In the genomic region with DNA sequence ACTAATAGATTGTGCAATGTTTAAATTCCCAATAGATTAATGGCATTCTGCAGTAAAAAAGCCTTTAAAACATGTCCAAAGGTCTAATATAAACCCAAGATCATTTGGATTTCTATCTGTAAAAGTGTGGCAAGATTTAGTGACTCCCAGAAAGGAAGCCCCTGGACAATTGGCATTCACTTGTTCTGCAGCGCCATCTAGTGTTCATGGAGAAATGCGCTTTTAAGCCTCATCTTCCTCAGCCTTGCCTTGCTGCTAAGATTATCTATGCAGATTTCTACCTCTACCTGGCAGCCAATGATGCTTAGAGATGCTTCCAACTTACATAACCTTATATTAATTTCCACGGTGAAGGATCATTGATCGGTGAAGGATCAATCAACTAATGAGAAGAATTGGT, we compare ENCODE assay signal across 9 mouse cellular contexts.
A peak's percentile ranks its signal among the peaks of the same experiment; 100 is the strongest.
DNase-seq lines count a peak whose midpoint lies in the region; ATAC-seq lines count a peak whose summit lies in the region.
"Had no signal": no experiment of that assay in that cellular context is flagged by ENCODE, and none has a peak within 500 bp of the region (broad histone marks: within the 10 kb centered on the region; RNA-seq: fewer than 3 reads in every experiment).

No protein-coding gene starts in this region.

- H3K27ac ChIP-seq in kidney, embryonic 14.5 days (ENCODE audit: low read depth, low read length), result no peak overlapping the region
- no peak overlapping the region for H3K27ac ChIP-seq in midbrain, embryonic 12.5 days (replicated peaks)
- H3K27ac ChIP-seq: macrophage had no signal

- no peak overlapping the region for H3K4me2 ChIP-seq in kidney, embryonic 14.5 days (replicated peaks; ENCODE audit: low read depth, low read length)
- H3K4me2 ChIP-seq in midbrain, embryonic 12.5 days (replicated peaks), result peak overlapping the region; percentile 35; the same call in 1 of the 2 replicates

- no peaks in the 10 kb centered on the region for H3K36me3 ChIP-seq in kidney, embryonic 14.5 days (ENCODE audit: control insufficient read depth, insufficient read depth, low read length)
- H3K36me3 ChIP-seq in midbrain, embryonic 12.5 days, result no peaks in the 10 kb centered on the region
- no peaks in the 10 kb centered on the region for H3K36me3 ChIP-seq in splenic B cell, adult 2 months (ENCODE audit: control insufficient read depth, insufficient read depth, low read length, poor library complexity, severe bottlenecking)

- no peak overlapping the region for H3K4me3 ChIP-seq in kidney, embryonic 14.5 days (ENCODE audit: low read length)
- no peak overlapping the region for H3K4me3 ChIP-seq in midbrain, embryonic 12.5 days

- intact Hi-C loops in heart, postnatal 10 days (cut with DNase I), result loop anchor here (2.0 to 10.0 kb wide), 5 partner anchors 193 to 820 kb away; a partner anchor contains a TSS

- H3K9me3 ChIP-seq in kidney, embryonic 14.5 days (ENCODE audit: control insufficient read depth, low read length), result no peaks in the 10 kb centered on the region
- H3K9me3 ChIP-seq in midbrain, embryonic 12.5 days, result no peaks in the 10 kb centered on the region

- peak; percentile 48 for DNase-seq in kidney, adult 18-20 months
- DNase-seq in adrenal gland, postnatal 25 days, result peak; percentile 45
- DNase-seq in embryo, embryonic 9.5 days (ENCODE audit: extremely low spot score), result peak; percentile 74
- DNase-seq in heart, postnatal 10 days, result peak; percentile 78 to 90
- peak; percentile 60 to 90 for DNase-seq in layer of hippocampus, postnatal 14 days (ENCODE audit: low spot score in 2 of 2)
- peak; percentile 73 for DNase-seq in splenic B cell, adult 2 months (ENCODE audit: low read depth, low spot score)

- 8% methylated on average over 4 of the region's 4 CpGs for WGBS in kidney, embryonic 14.5 days
- WGBS in midbrain, embryonic 12.5 days, result 7% methylated on average over 4 of the region's 4 CpGs

- peaks cover 10% of the 10 kb centered on the region; the same call in 1 of the 2 replicates for H3K4me1 ChIP-seq in kidney, embryonic 14.5 days (ENCODE audit: control insufficient read depth, insufficient read depth, low read length)
- peaks cover 39% of the 10 kb centered on the region for H3K4me1 ChIP-seq in midbrain, embryonic 12.5 days

- no peaks in the 10 kb centered on the region for H3K27me3 ChIP-seq in kidney, embryonic 14.5 days (ENCODE audit: control insufficient read depth, insufficient read depth, low read length)
- no peaks in the 10 kb centered on the region for H3K27me3 ChIP-seq in midbrain, embryonic 12.5 days
- H3K27me3 ChIP-seq in splenic B cell, adult 2 months (ENCODE audit: control insufficient read depth, insufficient read depth, low read length, poor library complexity, severe bottlenecking), result no peaks in the 10 kb centered on the region

- no peak for ATAC-seq in kidney, embryonic 14.5 days (ENCODE audit: low FRiP score, low TSS enrichment)
- no peak for ATAC-seq in midbrain, embryonic 12.5 days (ENCODE audit: low FRiP score, low read depth)

- no peak overlapping the region for H3K9ac ChIP-seq in kidney, embryonic 14.5 days (ENCODE audit: low read depth, low read length)
- no peak overlapping the region for H3K9ac ChIP-seq in midbrain, embryonic 12.5 days (replicated peaks)
